Mouse (Mus musculus) testis, adult 2 months (tissue): ENCODE measurements around the gene Treml1.

ENCODE experiments used
- CTCF ChIP-seq: fragments of 200-500 bp; IDR thresholded peaks from 2 replicates; pipeline ENCODE4 v1.5.1; 2012; ENCODE audit warnings: low read depth, mild to moderate bottlenecking, inconsistent platforms, low read length, moderate library complexity; ENCODE audit not compliant: control insufficient read depth, insufficient read depth, insufficient replicate concordance
- POLR2A ChIP-seq: fragments of 200-500 bp; IDR thresholded peaks from 2 replicates; pipeline ENCODE4 v1.6.1; 2012; ENCODE audit warnings: low read depth, mild to moderate bottlenecking, inconsistent platforms, low read length, moderate library complexity; ENCODE audit not compliant: control insufficient read depth

- no peak for TF ChIP-seq POLR2A
- no peak for TF ChIP-seq CTCF
Measured at GRCm38 (mm10) chr17:48403848-48404247, 44.1 kb downstream of the Treml1 start.
